Mouse (Mus musculus) ovary, postnatal 10 days (tissue): ENCODE measurements around the gene Rnf25.

Experiments used
- DNase-seq: peaks from one replicate; pipeline ENCODE4 v3.0.0; 2022; ENCODE audit warnings: low spot score

Rnf25 gene

DNA sequence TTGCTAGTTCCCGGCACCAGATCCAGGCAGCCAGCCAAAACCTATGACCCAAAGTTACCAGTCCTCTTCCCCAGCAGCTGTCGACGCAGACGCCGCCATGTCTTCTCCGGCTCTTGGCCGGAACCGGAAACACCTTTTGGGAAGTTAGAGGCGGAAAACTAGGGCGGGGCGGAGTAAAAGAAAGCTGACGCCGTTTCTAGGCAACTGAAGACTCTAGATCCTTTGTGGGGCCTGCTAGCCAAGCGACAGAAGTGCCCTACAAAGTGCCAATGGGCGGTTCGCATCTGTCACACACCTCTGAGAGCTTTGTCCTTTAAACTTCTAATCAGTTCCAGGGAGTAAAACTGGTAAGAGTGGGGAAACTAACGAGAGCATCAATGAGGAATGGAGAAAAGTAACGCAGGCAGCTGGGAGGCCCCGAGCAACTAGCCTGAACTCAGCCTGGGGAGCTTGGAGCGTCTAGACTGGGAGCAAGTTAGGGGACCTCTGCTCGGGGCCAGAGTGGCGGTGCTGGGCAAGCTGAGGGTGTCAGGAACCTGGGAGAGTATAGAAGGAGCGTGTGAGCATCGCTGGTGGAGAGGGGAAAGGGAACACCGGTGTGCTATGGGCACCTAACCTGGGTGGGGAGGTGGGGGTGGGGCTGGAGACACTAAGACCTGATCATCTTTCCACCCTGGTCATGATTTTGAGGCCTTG lies at the start of gene Rnf25, which contains the start of gene Stk36:
Rnf25 (minus strand) TSS at position 131 of the 696 bp plus-strand sequence.
Stk36 (plus strand) TSS at position 179 of the 696 bp plus-strand sequence.
- DNase-seq: peak; percentile 67

DNA sequence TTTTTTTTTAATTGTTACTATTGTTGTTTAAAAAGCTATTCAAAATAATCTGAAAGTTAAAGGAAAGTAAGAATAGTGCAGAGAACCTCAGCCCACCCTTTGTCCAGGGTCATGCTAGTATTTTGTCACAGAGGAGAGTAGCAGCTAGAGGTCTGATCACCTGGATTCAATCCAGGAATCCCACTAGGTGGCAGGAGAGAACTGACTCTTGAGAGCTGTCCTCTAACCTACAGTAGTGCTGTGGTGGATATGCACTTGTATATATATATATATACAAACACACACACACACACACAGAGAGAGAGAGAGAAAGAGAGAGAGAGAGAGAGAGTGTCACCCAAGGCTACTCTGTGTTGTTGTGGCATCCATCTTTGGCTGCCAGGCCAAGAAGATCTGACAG lies 42.7 kb upstream of the Rnf25 start:
- no peak for DNase-seq

DNA sequence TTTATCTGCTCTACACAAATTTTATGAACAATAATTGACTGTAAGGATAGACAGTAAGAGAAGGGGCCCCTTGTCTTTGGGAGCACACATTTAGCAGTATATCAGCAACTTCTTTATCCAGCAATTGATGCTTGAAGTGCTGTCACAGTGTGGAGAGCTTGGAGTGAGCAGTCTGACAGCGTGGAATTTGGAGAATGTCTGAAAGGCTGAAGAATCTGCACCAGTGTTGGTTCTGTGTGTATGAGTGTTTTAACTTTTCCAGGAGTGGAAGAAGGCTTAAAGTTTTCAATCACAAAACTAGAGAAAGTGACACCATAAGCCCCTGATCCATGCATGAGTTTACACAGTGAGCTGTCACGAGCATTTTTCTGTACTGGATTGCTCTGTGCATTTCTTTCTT lies 42.3 kb upstream of the Rnf25 start:
- DNase-seq: no peak

DNA sequence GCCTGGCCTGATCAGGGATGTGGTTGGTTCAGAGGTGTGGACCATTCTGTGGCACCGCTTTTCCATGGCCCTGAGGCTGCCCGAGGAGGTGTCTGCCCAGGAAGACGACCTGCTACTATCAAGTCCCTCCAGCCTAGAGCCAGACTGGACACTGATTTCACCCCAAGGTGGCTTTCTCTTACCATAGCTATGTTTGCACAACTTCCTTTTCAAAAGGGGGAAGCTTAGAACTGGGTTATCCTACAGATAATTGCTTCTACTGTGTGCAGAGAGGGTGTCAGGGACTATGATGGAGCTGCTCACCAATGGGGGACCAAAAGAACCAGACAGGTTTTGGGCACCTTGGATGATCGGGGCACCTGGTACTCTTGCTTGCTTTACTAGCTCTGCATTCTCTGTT lies 31.5 kb upstream of the Rnf25 start:
- DNase-seq: no peak

DNA sequence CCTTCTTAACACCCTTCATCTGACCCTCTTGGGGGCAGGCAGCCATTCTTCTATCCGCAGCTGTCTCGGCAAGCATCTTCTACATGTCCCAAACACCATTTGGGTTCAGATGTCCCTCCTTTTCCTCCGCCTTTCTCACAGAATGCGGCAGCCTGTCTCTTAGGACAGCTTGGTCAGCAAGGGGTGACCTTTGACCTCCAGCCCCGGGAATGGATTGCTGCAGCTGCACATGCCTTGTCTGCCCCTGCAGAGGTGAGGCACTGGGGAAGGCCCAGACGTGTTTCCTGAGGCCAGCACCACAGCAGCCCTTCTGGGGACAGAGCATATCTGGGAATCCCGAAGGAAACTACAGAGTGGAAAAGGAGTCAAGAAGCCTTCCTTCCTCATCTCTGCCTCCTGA lies 26.8 kb upstream of the Rnf25 start:
- DNase-seq: no peak

DNA sequence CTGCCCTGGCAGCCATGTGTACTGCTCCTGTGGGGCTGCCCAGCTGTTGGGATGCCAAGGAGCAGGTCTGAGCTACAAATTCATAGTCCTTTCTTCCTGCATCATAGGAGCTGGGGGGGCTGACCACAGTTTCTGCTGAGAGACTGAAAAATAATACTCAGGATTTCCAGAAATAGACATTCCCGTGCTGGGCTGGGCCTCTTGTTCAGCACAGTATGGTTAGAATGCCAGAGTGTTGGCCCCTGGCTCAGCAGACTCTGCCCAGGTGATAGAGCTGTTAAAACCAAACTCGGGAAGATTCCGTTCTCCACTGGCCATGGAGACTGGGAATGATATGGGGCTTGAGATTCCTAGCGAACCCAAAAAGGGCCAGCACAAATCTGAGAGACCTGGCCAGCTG lies 24.9 kb upstream of the Rnf25 start:
- no peak for DNase-seq

DNA sequence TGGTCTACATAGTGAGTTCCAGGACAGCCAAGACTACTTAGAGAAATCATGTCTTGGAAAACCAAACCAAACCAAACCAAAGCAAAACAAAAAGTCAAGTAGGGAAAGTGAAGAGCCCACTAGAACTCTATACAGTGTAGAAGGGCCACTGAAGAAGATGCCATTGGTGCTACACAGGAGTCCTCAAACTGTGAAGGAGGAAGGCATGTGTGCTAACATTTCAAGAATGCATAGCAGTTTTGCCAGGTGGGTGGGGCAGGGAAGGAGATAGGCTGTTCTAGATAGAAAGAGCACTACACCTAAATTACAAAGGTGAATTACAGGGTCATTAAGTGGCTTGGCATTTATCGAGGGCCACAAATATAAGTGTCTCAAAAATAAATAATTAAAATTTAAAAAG lies 23.0 kb upstream of the Rnf25 start:
- DNase-seq: no peak

DNA sequence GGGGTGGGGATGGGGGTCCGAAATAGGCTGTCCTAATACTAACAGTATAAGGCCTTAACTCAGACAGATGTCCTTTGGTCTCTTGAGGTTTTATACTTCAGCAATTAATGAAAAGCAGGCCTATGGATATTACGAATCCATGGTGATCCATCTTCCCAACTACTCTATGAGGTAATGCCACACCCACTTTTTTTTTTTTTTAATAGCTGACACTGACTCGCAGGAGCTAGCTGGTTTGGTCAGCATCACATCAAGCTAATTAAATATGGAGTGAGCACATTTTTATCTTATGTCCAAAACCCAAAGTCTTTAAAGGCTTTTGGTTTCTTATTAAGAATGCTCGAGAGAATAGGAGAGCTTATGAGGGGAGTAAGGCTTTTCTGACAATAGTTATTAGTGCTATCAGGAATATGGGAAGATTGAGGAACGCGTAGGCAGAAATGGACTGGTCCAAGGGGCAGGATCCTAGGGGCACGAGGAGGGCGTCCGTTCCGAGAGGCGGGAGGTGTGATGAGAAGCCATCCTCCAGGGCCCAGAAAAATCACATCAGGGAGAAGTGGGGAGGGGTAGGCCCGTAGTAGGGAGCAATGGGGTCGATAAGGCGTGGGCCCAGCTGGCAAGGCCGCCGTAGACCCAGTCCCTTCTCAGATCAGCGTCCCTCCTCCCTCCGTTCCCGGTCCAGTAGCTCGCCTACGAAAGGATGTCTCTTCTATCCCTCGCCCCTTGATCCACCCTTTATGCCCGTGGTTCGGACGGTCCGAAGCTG lies 513 bp downstream of the Rnf25 start:
- no peak for DNase-seq

DNA sequence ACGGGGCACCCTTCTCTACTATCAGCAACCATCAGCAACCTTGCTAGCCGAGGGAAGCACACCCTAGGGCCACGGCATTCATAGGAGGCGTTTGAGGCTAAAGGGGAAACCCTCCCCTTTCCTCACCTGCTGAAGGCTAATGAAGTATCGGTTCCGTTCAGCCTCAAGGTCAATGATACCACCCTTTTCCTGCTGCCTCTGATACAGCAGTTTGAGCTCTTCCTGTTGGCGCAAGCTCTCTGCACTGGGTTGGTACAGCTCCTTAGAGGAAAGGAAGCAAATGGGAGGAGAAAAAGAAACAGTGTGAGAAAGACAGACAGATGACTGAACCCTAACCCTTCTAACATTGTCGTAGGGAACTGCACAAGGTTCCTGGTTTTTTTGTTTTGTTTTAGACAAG lies 6.8 kb downstream of the Rnf25 start:
- no peak for DNase-seq

DNA sequence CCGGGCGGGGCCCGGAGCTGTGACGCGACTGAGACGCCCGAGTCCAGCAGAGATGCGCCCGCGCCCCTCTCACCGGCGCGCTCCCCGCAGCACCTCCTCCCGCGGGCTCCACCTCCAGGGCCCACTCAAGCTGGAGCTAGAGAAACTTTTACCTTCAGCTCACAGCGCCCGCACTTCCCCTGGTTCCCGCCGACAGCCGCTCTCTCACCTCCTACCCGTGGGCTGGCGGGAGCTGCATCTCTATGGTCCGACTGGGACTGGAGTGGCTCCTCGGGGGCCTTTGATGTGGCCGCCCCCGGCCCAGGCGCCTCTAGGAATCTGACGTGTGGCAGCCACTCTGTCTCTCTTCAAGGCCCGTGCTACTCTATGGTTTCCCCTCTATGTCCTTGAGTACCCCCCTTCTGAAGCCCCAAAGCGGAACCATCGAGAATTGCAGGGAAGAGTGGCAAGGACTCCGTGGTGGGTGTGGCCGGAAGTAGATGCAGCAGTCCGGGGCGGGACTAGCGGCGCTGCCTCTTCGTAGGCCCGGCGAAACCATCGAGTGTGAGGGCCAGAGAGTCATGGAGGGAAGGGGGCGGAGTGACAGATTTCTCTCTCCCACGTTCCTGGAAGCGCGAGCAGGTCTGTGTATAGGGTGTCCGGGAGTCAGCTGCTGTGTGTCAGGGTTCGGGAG lies 13.3 kb downstream of the Rnf25 start, which contains the start of the genes Zfp142 and Bcs1l:
Zfp142 (minus strand) TSS at position 474 of the 673 bp plus-strand sequence.
Bcs1l (plus strand) TSS at position 517 of the 673 bp plus-strand sequence.
- DNase-seq: peak; percentile 95

DNA sequence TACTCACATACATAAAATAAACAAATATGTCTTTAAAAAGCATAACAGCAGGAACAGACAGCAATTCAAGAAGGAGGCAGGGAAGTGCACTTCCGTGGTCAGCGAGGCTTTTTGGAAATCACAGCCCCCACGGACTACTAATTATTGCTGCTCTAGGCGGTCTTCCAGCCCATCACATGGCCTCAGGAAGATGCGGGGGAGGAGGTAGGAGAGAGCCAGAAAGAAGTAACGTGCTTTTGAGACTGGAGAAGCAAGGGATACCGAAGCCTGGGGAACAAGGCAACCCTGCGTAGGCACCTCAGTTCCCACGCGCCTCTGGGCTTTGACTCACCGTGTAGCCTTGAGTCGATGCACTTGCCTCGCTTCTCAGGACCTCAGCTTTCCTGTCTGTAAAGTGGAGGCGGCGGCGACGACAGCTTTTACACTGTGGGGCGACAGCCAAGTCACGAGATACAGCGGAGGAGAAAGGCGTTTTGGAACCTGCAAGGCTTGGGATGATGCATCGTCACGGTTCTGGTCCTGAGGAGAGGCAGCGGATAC lies 13.9 kb downstream of the Rnf25 start:
- no peak for DNase-seq

DNA sequence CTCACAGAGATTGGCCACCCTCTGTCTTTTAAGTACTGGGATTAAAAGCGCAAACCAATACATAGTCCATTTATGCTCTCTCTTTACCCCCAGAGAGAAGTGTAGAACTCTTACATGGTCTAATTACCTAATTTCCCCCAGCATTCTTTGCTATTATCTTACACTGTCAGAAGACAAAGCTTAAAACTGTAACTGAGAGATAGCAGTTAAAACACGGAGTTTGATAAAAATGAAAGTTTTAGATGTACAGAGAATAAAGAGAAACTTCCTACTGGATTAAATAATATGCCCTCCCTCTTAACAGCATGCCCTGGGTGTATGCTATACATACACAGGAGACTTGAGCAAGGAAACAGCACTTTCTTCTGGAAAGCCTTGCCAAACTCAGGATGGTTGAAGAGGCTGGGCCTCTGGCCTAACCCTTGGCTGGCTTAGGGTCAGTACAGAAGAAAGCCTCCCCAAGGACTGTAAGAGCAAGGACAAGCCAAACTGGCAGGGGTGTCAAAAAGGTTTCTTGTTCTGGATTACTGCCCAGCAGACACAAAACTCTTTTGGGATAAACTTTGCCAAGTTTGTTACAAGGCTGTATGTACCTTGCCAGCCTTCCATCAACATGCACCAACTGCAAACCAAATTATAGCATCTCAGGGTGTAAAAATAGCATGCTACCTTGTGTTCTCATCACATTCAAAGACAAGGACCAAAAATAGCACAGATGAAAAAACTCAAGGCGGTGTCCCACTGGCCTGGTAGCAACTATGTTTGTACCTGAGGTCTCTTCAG lies 16.4 kb downstream of the Rnf25 start:
- no peak for DNase-seq

DNA sequence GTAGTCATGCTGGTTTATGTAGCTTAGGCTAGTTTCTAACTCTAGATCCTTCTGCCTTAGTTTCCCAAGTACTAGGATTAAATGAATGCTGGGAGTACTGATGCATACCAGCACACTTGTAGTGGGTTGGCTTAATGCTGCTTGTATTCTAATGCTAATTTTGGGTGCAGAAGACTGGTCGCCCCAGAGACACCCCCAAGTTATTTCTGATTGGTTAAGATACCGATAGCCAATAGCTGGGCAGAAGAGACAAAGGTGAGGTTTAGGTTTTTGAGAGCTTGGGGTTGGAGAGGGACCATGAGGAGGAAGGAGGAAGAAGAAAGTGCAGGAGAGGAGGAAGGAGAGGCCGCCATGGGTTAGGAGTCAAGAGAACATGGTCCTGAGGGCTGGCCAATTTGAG lies 18.6 kb downstream of the Rnf25 start:
- no peak for DNase-seq

DNA sequence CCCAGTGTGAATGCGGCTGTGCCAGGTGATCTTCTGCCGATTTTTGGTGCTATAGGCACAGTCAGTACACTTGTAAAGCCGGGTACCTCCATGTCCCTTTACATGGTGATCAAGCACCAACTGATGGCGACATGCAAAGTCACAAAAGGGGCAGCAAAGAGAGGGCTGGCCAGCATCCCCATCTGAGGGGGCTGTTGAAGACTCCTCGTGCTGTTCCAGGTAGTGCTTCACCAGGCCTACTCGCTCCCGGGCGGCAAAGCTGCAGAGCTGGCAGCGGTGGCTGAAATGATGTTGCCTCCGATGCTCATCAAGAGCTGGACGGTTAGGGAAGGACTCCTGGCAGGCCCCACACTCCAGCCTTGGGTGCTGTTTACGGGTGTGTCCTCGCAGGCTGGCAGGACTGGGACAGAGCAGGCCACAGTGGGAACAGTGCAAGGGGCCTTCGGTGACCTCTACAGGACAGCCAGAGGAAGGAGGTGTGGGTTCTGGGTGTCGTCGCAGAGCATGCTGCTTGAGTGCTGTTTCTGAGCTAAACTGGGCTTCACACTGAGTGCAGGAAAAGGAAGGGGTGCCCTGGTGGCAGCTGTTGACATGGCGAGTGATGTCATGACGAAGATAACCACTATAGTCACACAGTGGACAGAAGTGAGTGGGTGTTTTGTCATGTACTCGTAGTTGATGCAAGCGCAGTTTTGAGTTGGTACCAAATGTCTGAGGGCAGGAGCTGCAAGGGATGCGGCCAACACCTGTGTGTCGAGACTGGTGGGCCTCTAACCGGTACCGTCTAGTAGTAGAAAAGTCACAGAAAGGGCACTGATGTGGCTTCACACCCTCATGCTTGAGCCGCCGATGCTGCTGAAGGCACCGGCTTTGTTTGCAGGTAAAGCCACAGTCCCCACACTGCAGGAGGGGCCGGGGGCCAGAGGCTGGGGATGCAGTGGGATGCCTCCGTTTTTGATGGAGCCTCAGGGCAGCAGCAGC lies 31.2 kb downstream of the Rnf25 start:
- DNase-seq: no peak

DNA sequence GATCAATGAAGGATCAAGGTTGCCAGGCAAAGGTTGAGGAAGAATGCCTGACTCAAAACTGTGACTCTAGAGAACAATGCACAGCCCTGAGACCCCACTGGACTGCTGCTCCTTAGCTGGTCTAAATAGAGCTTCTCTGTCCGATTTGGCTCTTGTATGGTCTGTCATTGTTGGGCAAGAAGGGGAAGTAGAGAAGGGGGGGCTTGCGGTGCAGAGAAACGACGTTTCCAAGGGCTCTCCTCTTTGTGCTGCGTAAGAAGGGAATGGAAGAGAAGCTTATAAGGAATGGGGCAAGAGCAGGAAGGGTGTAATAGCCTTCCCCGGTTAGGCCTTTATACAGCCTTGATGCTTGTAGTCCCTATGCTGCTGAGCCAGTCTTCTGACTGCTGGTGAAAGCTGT lies 35.4 kb downstream of the Rnf25 start:
- DNase-seq: no peak

DNA sequence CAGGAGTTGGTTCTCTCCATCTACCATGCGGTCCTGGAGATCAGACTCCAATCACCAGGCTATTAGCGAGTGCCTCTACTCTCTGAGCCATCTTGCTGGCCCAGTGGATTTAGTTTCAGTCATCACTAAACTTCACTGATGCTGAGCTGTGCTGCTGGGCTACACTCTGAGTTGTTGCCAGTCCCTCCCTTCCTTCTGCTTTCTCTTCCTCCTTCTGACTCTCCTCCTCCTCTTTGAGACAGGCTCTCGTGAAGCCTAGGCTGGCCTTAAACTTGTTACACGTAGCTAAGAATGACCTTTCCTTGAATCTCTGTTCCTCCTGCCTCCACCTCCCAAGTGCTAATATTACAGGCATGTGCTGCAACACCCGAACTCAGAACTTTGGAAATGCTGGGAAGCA lies 42.1 kb downstream of the Rnf25 start:
- no peak for DNase-seq

DNA sequence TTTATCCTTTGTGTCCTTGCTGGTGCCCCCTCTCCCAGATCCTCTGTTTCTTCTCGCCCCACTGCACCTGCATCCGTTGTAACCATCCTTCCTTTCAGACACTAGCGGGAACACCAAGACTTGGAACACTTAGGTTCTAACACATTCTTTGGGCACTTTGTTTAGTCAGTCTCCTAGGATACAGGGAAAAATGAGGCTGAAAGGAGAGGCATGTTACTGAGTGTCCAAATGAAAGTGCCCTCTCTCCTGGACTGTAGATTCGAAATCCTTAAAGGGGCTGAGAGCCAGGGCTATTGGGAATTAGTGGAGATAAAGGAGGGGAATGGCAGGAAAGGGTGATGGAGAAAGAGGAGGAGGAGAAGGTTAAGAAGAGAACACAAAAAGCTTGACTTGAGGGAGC lies 57.0 kb downstream of the Rnf25 start, which contains the start of gene Usp37:
Usp37 (minus strand) TSS at position 101 of the 400 bp plus-strand sequence.
- no peak for DNase-seq
